Comparison of ENCODE assay signal across 14 mouse cellular contexts in genomic region chr2:58486441-58487278, GRCm38 (mm10). TPM values are rescaled to one million over a fixed set of nuclear protein-coding genes. Genes with fewer than 3 reads are reported as not detected.
A peak's percentile ranks its signal among the peaks of the same experiment; 100 is the strongest.
DNase-seq lines count a peak whose midpoint lies in the region; ATAC-seq and TF ChIP-seq lines count a peak whose summit lies in the region.
"Had no signal": no experiment of that assay in that cellular context is flagged by ENCODE, and none has a peak within 500 bp of the region (broad histone marks: within the 10 kb centered on the region; RNA-seq: fewer than 3 reads in every experiment).

No protein-coding gene starts in this region.

- no peak overlapping the region for H3K4me3 ChIP-seq in heart, embryonic 12.5 days
- no peak overlapping the region for H3K4me3 ChIP-seq in lung, embryonic 14.5 days (ENCODE audit: low read depth, low read length)
- H3K4me3 ChIP-seq in liver, embryonic 11.5 days (ENCODE audit: low read depth, low read length) = no peak overlapping the region

- intact Hi-C loops in heart, postnatal 25 days (cut with DNase I) = loop anchor here (5.0 kb wide), 1 partner anchor 41 kb away; no protein-coding TSS in a partner anchor

- 64% methylated on average over 14 of the region's 14 CpGs for WGBS in heart, embryonic 12.5 days
- WGBS in lung, embryonic 14.5 days = 46% methylated on average over 14 of the region's 14 CpGs
- WGBS in liver, embryonic 11.5 days = 72% methylated on average over 14 of the region's 14 CpGs

- H3K9me3 ChIP-seq in heart, embryonic 12.5 days (replicated peaks) = no peaks in the 10 kb centered on the region
- H3K9me3 ChIP-seq in lung, embryonic 14.5 days (ENCODE audit: low read depth, low read length) = no peaks in the 10 kb centered on the region
- no peaks in the 10 kb centered on the region for H3K9me3 ChIP-seq in liver, embryonic 11.5 days (ENCODE audit: control insufficient read depth, low read length)

- peaks cover 66% of the 10 kb centered on the region for H3K4me1 ChIP-seq in heart, embryonic 12.5 days (replicated peaks)
- peaks cover 14% of the 10 kb centered on the region for H3K4me1 ChIP-seq in lung, embryonic 14.5 days (ENCODE audit: insufficient read depth)
- H3K4me1 ChIP-seq in liver, embryonic 11.5 days (replicated peaks; ENCODE audit: control insufficient read depth, insufficient read depth, low read length) = no peaks in the 10 kb centered on the region; the same call in 1 of the 2 replicates

- H3K4me2 ChIP-seq in heart, embryonic 12.5 days = no peak overlapping the region
- H3K4me2 ChIP-seq in lung, embryonic 14.5 days = no peak overlapping the region
- H3K4me2 ChIP-seq in liver, embryonic 11.5 days = no peak overlapping the region

- peaks cover 5% of the 10 kb centered on the region; the same call in 1 of the 2 replicates for H3K36me3 ChIP-seq in heart, embryonic 12.5 days
- no peaks in the 10 kb centered on the region for H3K36me3 ChIP-seq in lung, embryonic 14.5 days (ENCODE audit: insufficient read depth)
- H3K36me3 ChIP-seq in liver, embryonic 11.5 days (ENCODE audit: control insufficient read depth, insufficient read depth, low read length) = no peaks in the 10 kb centered on the region

- no peak for DNase-seq in heart, postnatal 25 days (ENCODE audit: low spot score)
- peak; percentile 44 for DNase-seq in testis, postnatal 14 days (ENCODE audit: low spot score)
- DNase-seq in testis, postnatal 10 days (ENCODE audit: low spot score) = no peak
- DNase-seq in lung, embryonic 14.5 days = peak; percentile 58
- DNase-seq in liver, embryonic 11.5 days (ENCODE audit: low spot score) = no peak
- DNase-seq in cerebellum, postnatal 14 days = no peak
- no peak for DNase-seq in thymus, postnatal 4 days
- DNase-seq: cerebellum, postnatal 36 days; gastrocnemius, postnatal 36 days; thymus, adult 18-20 months had no signal

- TF ChIP-seq CTCF in lung, embryonic 14.5 days (IDR thresholded peaks at IDR 0.05; ENCODE audit: low read depth) = no peak

- H3K27ac ChIP-seq in heart, embryonic 12.5 days (ENCODE audit: poor library complexity, severe bottlenecking) = peak overlapping the region; percentile 39; the same call in 1 of the 2 replicates
- peak overlapping the region; percentile 54; the same call in 1 of the 2 replicates for H3K27ac ChIP-seq in lung, embryonic 14.5 days (ENCODE audit: low read depth)
- no peak overlapping the region for H3K27ac ChIP-seq in liver, embryonic 11.5 days (ENCODE audit: low read depth, low read length)

- no peak overlapping the region for H3K9ac ChIP-seq in heart, embryonic 12.5 days
- H3K9ac ChIP-seq in lung, embryonic 14.5 days = no peak overlapping the region
- no peak overlapping the region for H3K9ac ChIP-seq in liver, embryonic 11.5 days (ENCODE audit: low read depth, low read length)

- ATAC-seq in heart, embryonic 12.5 days (ENCODE audit: insufficient number of reproducible peaks, low FRiP score) = no peak
- ATAC-seq in lung, embryonic 14.5 days (ENCODE audit: insufficient read depth) = peak; percentile 35; the same call in 1 of the 2 replicates
- ATAC-seq in liver, embryonic 11.5 days (replicated peaks; ENCODE audit: low FRiP score) = no peak
- ATAC-seq: CD4-positive, CD25-positive, alpha-beta regulatory T cell, adult 4 months had no signal

- H3K27me3 ChIP-seq in heart, embryonic 12.5 days (replicated peaks) = no peaks in the 10 kb centered on the region
- H3K27me3 ChIP-seq in lung, embryonic 14.5 days (ENCODE audit: insufficient read depth, low read length) = no peaks in the 10 kb centered on the region
- no peaks in the 10 kb centered on the region for H3K27me3 ChIP-seq in liver, embryonic 11.5 days (replicated peaks; ENCODE audit: control insufficient read depth, insufficient read depth, low read length)

RNA-seq across cellular contexts. Expression of gene Gm17409, which starts 16.7 kb away (rescaled TPM):
- polyA plus RNA-seq in heart, embryonic 12.5 days (2016; fragmentation: Nextera tagmentation; extraction: Ambion mirVana) = not detected in 2 replicates
- not detected for total RNA-seq in heart, postnatal 25 days (2021)
- polyA plus RNA-seq in lung, embryonic 14.5 days (2014; fragmentation: Nextera tagmentation; extraction: Ambion mirVana) = 0.27 TPM in 1 of 2 replicates, not detected in the other
- not detected in 2 replicates for polyA plus RNA-seq in liver, embryonic 11.5 days (2014; fragmentation: Nextera tagmentation; extraction: Ambion mirVana)
- total RNA-seq: adrenal gland, adult 18-20 months; gastrocnemius, postnatal 36 days; layer of hippocampus, adult 18-20 months had no signal
- polyA plus RNA-seq: CD4-positive, CD25-positive, alpha-beta regulatory T cell, adult 4 months had no signal

Comparison
In these comparisons a context has a peak if more than half of its experiments do, and no peak if none do; other contexts are left out.
1. DNase-seq: peak in testis, postnatal 14 days (single experiment) and lung, embryonic 14.5 days (single experiment); none in heart, postnatal 25 days (single experiment), testis, postnatal 10 days (single experiment), liver, embryonic 11.5 days (single experiment), cerebellum, postnatal 14 days (0 of 2) and thymus, postnatal 4 days (single experiment).